Mouse (Mus musculus) heart, embryonic 13.5 days (tissue): ENCODE data around the gene Cyp4f15. TPM values are rescaled to one million over a fixed set of nuclear protein-coding genes. Genes with fewer than 3 reads are reported as not detected.

Experiments used
- polyA plus RNA-seq: library from polyadenylated mRNA; unstranded; fragments of >200 nt; fragmentation: Nextera tagmentation; extraction: Ambion mirVana; gene quantifications from 2 replicates; pipeline ENCODE4 v1.2.1, GENCODE M21; 2015

Gene Cyp4f15
- polyA plus RNA-seq, 1 experiment from 2014 or later = 0.20 TPM

Other genes with a start within 250 kb of the Cyp4f15 start
- 0.15 and 0.38 TPM in 2 replicates for gene Cyp4f39, start 232.9 kb upstream of the Cyp4f15 start, polyA plus RNA-seq
- gene Cyp4f17, start 179.6 kb upstream of the Cyp4f15 start, polyA plus RNA-seq = 6.4 and 7.5 TPM in 2 replicates
- gene Cyp4f16, start 149.1 kb upstream of the Cyp4f15 start, polyA plus RNA-seq = 17.0 and 18.6 TPM in 2 replicates
- not detected in 2 replicates for gene Cyp4f37, start 64.3 kb upstream of the Cyp4f15 start, polyA plus RNA-seq
- gene Cyp4f40, start 26.7 kb upstream of the Cyp4f15 start, polyA plus RNA-seq = not detected in 2 replicates
- gene Zfp871, start 102.7 kb downstream of the Cyp4f15 start, polyA plus RNA-seq = 12.1 and 17.3 TPM in 2 replicates
- gene Zfp811, start 124.3 kb downstream of the Cyp4f15 start, polyA plus RNA-seq = 1.2 and 1.3 TPM in 2 replicates
- gene Zfp799, start 144.6 kb downstream of the Cyp4f15 start, polyA plus RNA-seq = 7.8 and 8.1 TPM in 2 replicates
- 4.3 and 4.8 TPM in 2 replicates for gene Zfp870, start 206.0 kb downstream of the Cyp4f15 start, polyA plus RNA-seq
- not detected in 2 replicates for gene Cyp4f14, start 231.7 kb downstream of the Cyp4f15 start, polyA plus RNA-seq